Mouse (Mus musculus): ENCODE measurements around the gene Tm9sf2.

- TF ChIP-seq CTCF (IDR thresholded peaks at IDR 0.05; ENCODE audit: low read depth) (no peak; the same call in 1 of the 2 replicates), EP300 (optimal IDR thresholded peaks at IDR 0.05) (no peak)
These were observed 44.3 kb upstream of the Tm9sf2 start for GRCm38 (mm10) chr14:122062411-122063090.
